Mouse (Mus musculus): ENCODE measurements around the gene Phc2. TPM values are rescaled to one million over a fixed set of nuclear protein-coding genes. Genes with fewer than 3 reads are reported as not detected.
A peak's percentile ranks its signal among the peaks of the same experiment; 100 is the strongest.

The Phc2 gene
- polyA plus RNA-seq, 1 experiment from 2014 or later, result 138 TPM

- Histone ChIP-seq H3K9ac (peak overlapping the region; percentile 38), H3K4me3 (0 out of 2 replicates have a peak overlapping the region, but pooled peaks have one; percentile 11), H3K4me2 (replicated peaks) (peak overlapping the region; percentile 39), H3K27ac (peak overlapping the region; percentile 99), H3K4me1 (peaks cover 85% of the 10 kb centered on the region), H3K9me3 (replicated peaks) (no peaks in the 10 kb centered on the region), H3K27me3 (no peaks in the 10 kb centered on the region), H3K36me3 (no peaks in the 10 kb centered on the region)
- ATAC-seq (ENCODE audit: low FRiP score), result peak; percentile 88
- 4% methylated on average over 14 of the region's 14 CpGs for WGBS
Measured at GRCm38 (mm10) chr4:128715241-128716204, 61.0 kb downstream of the Phc2 start.

- peak overlapping the region; percentile 99 for H3K27ac ChIP-seq
- no peaks in the 10 kb centered on the region for H3K9me3 ChIP-seq (replicated peaks)
- H3K27me3 ChIP-seq, result no peaks in the 10 kb centered on the region
- no peak overlapping the region for H3K4me3 ChIP-seq
- under 1% methylated on average over 4 of the region's 4 CpGs for WGBS
- peak overlapping the region; percentile 38 for H3K9ac ChIP-seq
- peaks cover 85% of the 10 kb centered on the region for H3K4me1 ChIP-seq
- no peak for ATAC-seq (ENCODE audit: low FRiP score)
- peak overlapping the region; percentile 39 for H3K4me2 ChIP-seq (replicated peaks)
- H3K36me3 ChIP-seq, result no peaks in the 10 kb centered on the region
Measured at GRCm38 (mm10) chr4:128716279-128716678, 61.8 kb downstream of the Phc2 start.

- ATAC-seq (ENCODE audit: low FRiP score), result no peak
- Histone ChIP-seq H3K4me2 (replicated peaks) (no peak overlapping the region), H3K36me3 (no peaks in the 10 kb centered on the region), H3K4me3 (no peak overlapping the region), H3K4me1 (peaks cover 87% of the 10 kb centered on the region), H3K27ac (peak overlapping the region; percentile 99), H3K9ac (no peak overlapping the region), H3K27me3 (no peaks in the 10 kb centered on the region), H3K9me3 (replicated peaks) (no peaks in the 10 kb centered on the region)
- WGBS, result 42% methylated on average over 9 of the region's 9 CpGs
Measured at GRCm38 (mm10) chr4:128716731-128717130, 62.2 kb downstream of the Phc2 start.

GRCm38 (mm10) chr4:128720110-128720509, 65.6 kb downstream of the Phc2 start:
- H3K36me3 ChIP-seq, result no peaks in the 10 kb centered on the region
- no peak overlapping the region for H3K4me2 ChIP-seq (replicated peaks)
- H3K4me3 ChIP-seq, result no peak overlapping the region
- H3K27ac ChIP-seq, result peak overlapping the region; percentile 81
- ATAC-seq (ENCODE audit: low FRiP score), result peak; percentile 11
- 25% methylated on average over 5 of the region's 5 CpGs for WGBS
- H3K9ac ChIP-seq, result no peak overlapping the region
- H3K4me1 ChIP-seq, result peaks cover 79% of the 10 kb centered on the region
- H3K27me3 ChIP-seq, result no peaks in the 10 kb centered on the region
- H3K9me3 ChIP-seq (replicated peaks), result no peaks in the 10 kb centered on the region

- H3K9ac ChIP-seq, result no peak overlapping the region
- no peak overlapping the region for H3K4me2 ChIP-seq (replicated peaks)
- WGBS, result 57% methylated on average over 9 of the region's 9 CpGs
- H3K36me3 ChIP-seq, result no peaks in the 10 kb centered on the region
- H3K27ac ChIP-seq, result peak overlapping the region; percentile 5
- H3K4me3 ChIP-seq, result no peak overlapping the region
- no peaks in the 10 kb centered on the region for H3K9me3 ChIP-seq (replicated peaks)
- no peak for ATAC-seq (ENCODE audit: low FRiP score)
- H3K27me3 ChIP-seq, result no peaks in the 10 kb centered on the region
- H3K4me1 ChIP-seq, result peaks cover 70% of the 10 kb centered on the region
Measured at GRCm38 (mm10) chr4:128721061-128721648, 66.7 kb downstream of the Phc2 start.

- ATAC-seq (ENCODE audit: low FRiP score), result no peak
- Histone ChIP-seq H3K4me3 (no peak overlapping the region), H3K9me3 (replicated peaks) (no peaks in the 10 kb centered on the region), H3K4me2 (replicated peaks) (no peak overlapping the region), H3K27me3 (no peaks in the 10 kb centered on the region), H3K9ac (no peak overlapping the region), H3K4me1 (peaks cover 69% of the 10 kb centered on the region), H3K36me3 (no peaks in the 10 kb centered on the region), H3K27ac (0 out of 2 replicates have a peak overlapping the region, but pooled peaks have one; percentile 5)
- WGBS, result 76% methylated on average over 4 of the region's 4 CpGs
Measured at GRCm38 (mm10) chr4:128721761-128722160, 67.3 kb downstream of the Phc2 start.

GRCm38 (mm10) chr4:128722932-128723331, 68.4 kb downstream of the Phc2 start:
- ATAC-seq (ENCODE audit: low FRiP score), result no peak
- Histone ChIP-seq H3K4me1 (peaks cover 63% of the 10 kb centered on the region), H3K9me3 (replicated peaks) (no peaks in the 10 kb centered on the region), H3K27ac (no peak overlapping the region), H3K36me3 (no peaks in the 10 kb centered on the region), H3K4me2 (replicated peaks) (no peak overlapping the region), H3K9ac (no peak overlapping the region), H3K27me3 (no peaks in the 10 kb centered on the region), H3K4me3 (no peak overlapping the region)
- WGBS, result 82% methylated on average over 7 of the region's 8 CpGs

GRCm38 (mm10) chr4:128723431-128723830, 68.9 kb downstream of the Phc2 start:
- H3K4me1 ChIP-seq, result peaks cover 58% of the 10 kb centered on the region
- no peaks in the 10 kb centered on the region for H3K36me3 ChIP-seq
- no peaks in the 10 kb centered on the region for H3K9me3 ChIP-seq (replicated peaks)
- ATAC-seq (ENCODE audit: low FRiP score), result no peak
- no peak overlapping the region for H3K27ac ChIP-seq
- H3K4me3 ChIP-seq, result no peak overlapping the region
- H3K9ac ChIP-seq, result no peak overlapping the region
- H3K4me2 ChIP-seq (replicated peaks), result no peak overlapping the region
- 72% methylated on average over 13 of the region's 13 CpGs for WGBS
- H3K27me3 ChIP-seq, result no peaks in the 10 kb centered on the region

- Histone ChIP-seq H3K27ac (no peak overlapping the region), H3K4me1 (peaks cover 60% of the 10 kb centered on the region), H3K36me3 (no peaks in the 10 kb centered on the region), H3K4me2 (replicated peaks) (no peak overlapping the region), H3K4me3 (no peak overlapping the region), H3K27me3 (no peaks in the 10 kb centered on the region), H3K9me3 (replicated peaks) (no peaks in the 10 kb centered on the region), H3K9ac (no peak overlapping the region)
- WGBS, result 60% methylated on average over 7 of the region's 7 CpGs
- no peak for ATAC-seq (ENCODE audit: low FRiP score)
Measured at GRCm38 (mm10) chr4:128724059-128724458, 69.6 kb downstream of the Phc2 start.

- ATAC-seq (ENCODE audit: low FRiP score), result peak; percentile 89
- WGBS, result 2% methylated on average over 63 of the region's 68 CpGs
- Histone ChIP-seq H3K4me3 (peak overlapping the region; percentile 89), H3K4me1 (peaks cover 59% of the 10 kb centered on the region), H3K27ac (peak overlapping the region; percentile 94), H3K27me3 (no peaks in the 10 kb centered on the region), H3K4me2 (replicated peaks) (peak overlapping the region; percentile 99), H3K9me3 (replicated peaks) (no peaks in the 10 kb centered on the region), H3K36me3 (peaks cover 10% of the 10 kb centered on the region), H3K9ac (peak overlapping the region; percentile 100)
Measured at GRCm38 (mm10) chr4:128727019-128727720, 72.7 kb downstream of the Phc2 start.

- H3K9me3 ChIP-seq (replicated peaks), result no peaks in the 10 kb centered on the region
- H3K9ac ChIP-seq, result peak overlapping the region; percentile 100
- no peaks in the 10 kb centered on the region for H3K27me3 ChIP-seq
- H3K36me3 ChIP-seq, result peaks cover 10% of the 10 kb centered on the region
- WGBS, result under 1% methylated on average over 48 of the region's 65 CpGs
- H3K27ac ChIP-seq, result peak overlapping the region; percentile 94
- H3K4me1 ChIP-seq, result peaks cover 60% of the 10 kb centered on the region
- H3K4me3 ChIP-seq, result peak overlapping the region; percentile 89
- ATAC-seq (ENCODE audit: low FRiP score), result peak; percentile 53
- H3K4me2 ChIP-seq (replicated peaks), result peak overlapping the region; percentile 99
Measured at GRCm38 (mm10) chr4:128727721-128728430, 73.4 kb downstream of the Phc2 start.
